Mouse (Mus musculus): Measurements from ENCODE around the gene Tbx5.

DNA sequence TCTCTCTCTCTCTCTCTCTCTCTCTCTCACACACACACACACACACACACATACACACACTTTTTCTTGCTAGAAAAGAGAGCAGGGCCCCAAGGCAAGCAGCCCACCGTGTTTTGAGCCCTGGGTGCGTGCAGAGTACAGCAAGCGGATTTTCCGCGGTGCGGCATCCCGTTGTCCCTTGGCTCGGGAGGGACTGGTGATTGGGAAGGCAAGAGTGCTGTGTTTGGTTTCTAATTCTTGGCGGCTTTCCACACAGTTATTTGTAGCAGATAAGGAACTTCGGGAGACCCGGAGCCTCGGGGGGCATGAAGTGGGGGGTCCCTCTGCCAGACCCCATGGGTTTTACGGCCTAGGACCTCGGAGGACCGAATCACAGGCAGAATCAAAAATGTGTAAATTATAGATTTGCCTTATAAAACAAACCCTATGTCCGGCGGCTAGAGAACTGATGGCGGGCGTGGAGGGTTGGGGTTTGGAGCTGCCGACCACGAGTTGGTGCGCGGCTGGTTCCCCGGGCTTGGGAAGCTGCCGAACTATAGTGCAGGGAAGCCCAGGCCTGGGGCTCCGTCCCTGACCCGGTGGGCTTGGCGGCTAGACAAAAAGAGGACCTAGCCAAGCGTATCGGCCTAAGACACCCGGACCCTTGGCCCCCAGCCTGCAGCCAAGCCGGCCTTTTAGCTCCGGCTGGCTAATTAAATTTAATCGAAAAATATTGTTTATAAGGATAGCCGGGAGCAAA is 28.0 kb upstream of the Tbx5 start:
- no peak for TF ChIP-seq CTCF (IDR thresholded peaks at IDR 0.05 in 2 of 3, conservative IDR thresholded peaks at IDR 0.05 in 1 of 3; ENCODE audit: control insufficient read depth in 1 of 3, insufficient read depth in 1 of 3, low read depth in 2 of 3, low read length in 3 of 3, poor library complexity in 1 of 3, severe bottlenecking in 1 of 3)
- TF ChIP-seq E2F4 (IDR thresholded peaks at IDR 0.05; ENCODE audit: borderline replicate concordance, low read depth, low read length), result no peak
- TF ChIP-seq RCOR1 (IDR thresholded peaks at IDR 0.05; ENCODE audit: low read depth, low read length), result no peak
- no peak for TF ChIP-seq MAZ (IDR thresholded peaks at IDR 0.05; ENCODE audit: low read depth, low read length)
